In the genomic region with DNA sequence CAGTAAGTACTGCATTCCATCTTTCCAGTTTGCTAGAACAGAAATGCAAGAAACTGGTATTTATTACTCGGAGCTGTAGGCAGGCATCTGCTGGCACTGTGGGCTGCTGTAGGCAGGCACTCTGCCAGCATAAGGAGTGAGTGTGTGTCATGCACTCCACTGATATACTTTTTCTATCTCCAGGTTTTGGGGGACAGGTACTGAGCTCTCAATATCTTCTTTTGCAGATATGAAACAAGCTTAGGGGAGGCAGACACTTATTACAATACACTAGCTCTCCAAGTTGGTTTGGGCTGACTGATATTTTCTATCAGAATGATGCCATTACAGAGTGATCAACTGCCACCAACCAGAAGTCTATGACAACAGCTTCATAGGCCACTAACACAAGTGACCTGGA, we compare ENCODE assay signal across 10 mouse cellular contexts. TPM values are rescaled to one million over a fixed set of nuclear protein-coding genes. Genes with fewer than 3 reads are reported as not detected.
A peak's percentile ranks its signal among the peaks of the same experiment; 100 is the strongest.
DNase-seq lines count a peak whose midpoint lies in the region; ATAC-seq and TF ChIP-seq lines count a peak whose summit lies in the region.
"Had no signal": no experiment of that assay in that cellular context is flagged by ENCODE, and none has a peak within 500 bp of the region (broad histone marks: within the 10 kb centered on the region; RNA-seq: fewer than 3 reads in every experiment).

No protein-coding gene starts in this region.

- TF ChIP-seq POLR2A in bone marrow, adult 2 months (IDR thresholded peaks at IDR 0.05; ENCODE audit: borderline replicate concordance, control insufficient read depth, low read depth, low read length): no peak

- H3K4me2 ChIP-seq in intestine, embryonic 15.5 days (replicated peaks): no peak overlapping the region
- H3K4me2 ChIP-seq in intestine, postnatal 0 days (replicated peaks; ENCODE audit: low read depth): no peak overlapping the region
- H3K4me2 ChIP-seq in liver, postnatal 0 days (ENCODE audit: low read depth, low read length): peak overlapping the region; percentile 8; the same call in 1 of the 2 replicates
- no peak overlapping the region for H3K4me2 ChIP-seq in kidney, embryonic 14.5 days (replicated peaks; ENCODE audit: low read depth, low read length)
- no peak overlapping the region for H3K4me2 ChIP-seq in kidney, embryonic 15.5 days
- H3K4me2 ChIP-seq: heart, embryonic 11.5 days had no signal

- H3K4me3 ChIP-seq in intestine, embryonic 15.5 days (replicated peaks): no peak overlapping the region
- H3K4me3 ChIP-seq in intestine, postnatal 0 days (ENCODE audit: low read depth, low read length): no peak overlapping the region
- no peak overlapping the region for H3K4me3 ChIP-seq in bone marrow, adult 2 months (replicated peaks; ENCODE audit: control insufficient read depth, low read depth, low read length)
- no peak overlapping the region for H3K4me3 ChIP-seq in liver, postnatal 0 days (ENCODE audit: low read depth, low read length)
- no peak overlapping the region for H3K4me3 ChIP-seq in kidney, embryonic 14.5 days (ENCODE audit: low read length)
- H3K4me3 ChIP-seq in kidney, embryonic 15.5 days (replicated peaks): no peak overlapping the region

- no peak overlapping the region for H3K9ac ChIP-seq in intestine, embryonic 15.5 days
- H3K9ac ChIP-seq in intestine, postnatal 0 days (ENCODE audit: low read depth, low read length): no peak overlapping the region
- no peak overlapping the region for H3K9ac ChIP-seq in liver, postnatal 0 days (replicated peaks)
- H3K9ac ChIP-seq in kidney, embryonic 14.5 days (ENCODE audit: low read depth, low read length): no peak overlapping the region
- no peak overlapping the region for H3K9ac ChIP-seq in kidney, embryonic 15.5 days

- ATAC-seq in intestine, embryonic 15.5 days: peak; percentile 31; the same call in 1 of the 2 replicates
- ATAC-seq in intestine, postnatal 0 days: no peak
- ATAC-seq in erythroblast, adult 5-6 weeks (replicated peaks; ENCODE audit: low FRiP score, poor library complexity, severe bottlenecking): peak; percentile 89
- peak; percentile 89 for ATAC-seq in liver, postnatal 0 days
- ATAC-seq in kidney, embryonic 14.5 days (ENCODE audit: low FRiP score, low TSS enrichment): no peak
- ATAC-seq in activated CD4-positive, CD25-positive, alpha-beta regulatory T cell, adult 4 months: no peak
- ATAC-seq in kidney, embryonic 15.5 days (replicated peaks; ENCODE audit: low FRiP score): no peak

- H3K36me3 ChIP-seq in intestine, embryonic 15.5 days: no peaks in the 10 kb centered on the region
- no peaks in the 10 kb centered on the region for H3K36me3 ChIP-seq in intestine, postnatal 0 days (ENCODE audit: control insufficient read depth, insufficient read depth)
- peaks cover 49% of the 10 kb centered on the region for H3K36me3 ChIP-seq in liver, postnatal 0 days (replicated peaks; ENCODE audit: insufficient read depth, low read length)
- peaks cover 9% of the 10 kb centered on the region for H3K36me3 ChIP-seq in kidney, embryonic 14.5 days (ENCODE audit: control insufficient read depth, insufficient read depth, low read length)
- peaks cover 16% of the 10 kb centered on the region; the same call in 1 of the 2 replicates for H3K36me3 ChIP-seq in kidney, embryonic 15.5 days

- DNase-seq in liver, postnatal 0 days: no peak

- H3K27ac ChIP-seq in intestine, embryonic 15.5 days: no peak overlapping the region
- H3K27ac ChIP-seq in intestine, postnatal 0 days (ENCODE audit: low read depth, low read length): no peak overlapping the region
- peak overlapping the region; percentile 80 for H3K27ac ChIP-seq in bone marrow, adult 2 months (ENCODE audit: control insufficient read depth, insufficient read depth, low read depth, low read length, poor library complexity)
- H3K27ac ChIP-seq in liver, postnatal 0 days (ENCODE audit: low read depth): peak overlapping the region; percentile 5
- H3K27ac ChIP-seq in kidney, embryonic 14.5 days (ENCODE audit: low read depth, low read length): no peak overlapping the region
- no peak overlapping the region for H3K27ac ChIP-seq in kidney, embryonic 15.5 days
- H3K27ac ChIP-seq: kidney, postnatal 0 days had no signal

- H3K9me3 ChIP-seq in intestine, embryonic 15.5 days: no peaks in the 10 kb centered on the region
- no peaks in the 10 kb centered on the region for H3K9me3 ChIP-seq in intestine, postnatal 0 days (ENCODE audit: control insufficient read depth)
- H3K9me3 ChIP-seq in liver, postnatal 0 days (ENCODE audit: low read length): no peaks in the 10 kb centered on the region
- H3K9me3 ChIP-seq in kidney, embryonic 14.5 days (ENCODE audit: control insufficient read depth, low read length): no peaks in the 10 kb centered on the region
- H3K9me3 ChIP-seq in kidney, embryonic 15.5 days (replicated peaks): no peaks in the 10 kb centered on the region

- TF ChIP-seq EP300 in liver, postnatal 0 days (IDR thresholded peaks at IDR 0.05; ENCODE audit: low read depth): peak; percentile 98

- H3K27me3 ChIP-seq in intestine, embryonic 15.5 days (replicated peaks): no peaks in the 10 kb centered on the region
- H3K27me3 ChIP-seq in intestine, postnatal 0 days (replicated peaks; ENCODE audit: control insufficient read depth, insufficient read depth, low read length): no peaks in the 10 kb centered on the region
- H3K27me3 ChIP-seq in liver, postnatal 0 days (ENCODE audit: insufficient read depth, low read length): no peaks in the 10 kb centered on the region
- no peaks in the 10 kb centered on the region for H3K27me3 ChIP-seq in kidney, embryonic 14.5 days (ENCODE audit: control insufficient read depth, insufficient read depth, low read length)
- H3K27me3 ChIP-seq in kidney, embryonic 15.5 days: no peaks in the 10 kb centered on the region

- no peak for TF ChIP-seq CTCF in intestine, postnatal 0 days (IDR thresholded peaks at IDR 0.05; ENCODE audit: low read depth)
- no peak for TF ChIP-seq CTCF in bone marrow, adult 2 months (IDR thresholded peaks at IDR 0.05; ENCODE audit: control insufficient read depth, insufficient read depth, low read length)
- TF ChIP-seq CTCF in liver, postnatal 0 days (IDR thresholded peaks at IDR 0.05; ENCODE audit: low read depth): no peak

- 67% methylated on average over 1 of the region's 1 CpGs for WGBS in intestine, embryonic 15.5 days
- WGBS in intestine, postnatal 0 days: 70% methylated on average over 1 of the region's 1 CpGs
- 45% methylated on average over 1 of the region's 1 CpGs for WGBS in bone marrow, adult 2 months
- 50% methylated on average over 1 of the region's 1 CpGs for WGBS in liver, postnatal 0 days (ENCODE audit: insufficient replicate concordance)
- WGBS in kidney, embryonic 14.5 days: 59% methylated on average over 1 of the region's 1 CpGs
- WGBS in kidney, embryonic 15.5 days: 83% methylated on average over 1 of the region's 1 CpGs

- no peaks in the 10 kb centered on the region for H3K4me1 ChIP-seq in intestine, embryonic 15.5 days (replicated peaks)
- no peaks in the 10 kb centered on the region for H3K4me1 ChIP-seq in intestine, postnatal 0 days (replicated peaks; ENCODE audit: control insufficient read depth, insufficient read depth, low read length)
- H3K4me1 ChIP-seq in bone marrow, adult 2 months (ENCODE audit: control insufficient read depth, insufficient read depth, low read length): peaks cover 6% of the 10 kb centered on the region; the same call in 1 of the 2 replicates
- H3K4me1 ChIP-seq in liver, postnatal 0 days (ENCODE audit: insufficient read depth): peaks cover 11% of the 10 kb centered on the region; the same call in 1 of the 2 replicates
- H3K4me1 ChIP-seq in kidney, embryonic 14.5 days (ENCODE audit: control insufficient read depth, insufficient read depth, low read length): no peaks in the 10 kb centered on the region
- H3K4me1 ChIP-seq in kidney, embryonic 15.5 days: peaks cover 11% of the 10 kb centered on the region; the same call in 1 of the 2 replicates

RNA-seq across cellular contexts. Expression of gene Tapt1, which starts 23.0 kb away (rescaled TPM):
- 23.8 and 26.3 TPM in 2 replicates for polyA plus RNA-seq in intestine, embryonic 15.5 days (2015; fragmentation: Nextera tagmentation; extraction: Ambion mirVana)
- polyA plus RNA-seq in intestine, postnatal 0 days (2015; fragmentation: Nextera tagmentation; extraction: Ambion mirVana): 14.1 TPM in 2 replicates
- 41.9 and 49.1 TPM in 2 replicates for polyA plus RNA-seq in bone marrow, adult 2 months (2011; ENCODE audit: insufficient read depth, insufficient read length, low replicate concordance, missing spikeins)
- total RNA-seq in erythroblast, adult 5-6 weeks (2015; ENCODE audit: low replicate concordance): 54.1 and 60.3 TPM in 2 replicates
- 67.6 and 88.2 TPM in 2 replicates for total RNA-seq in erythroblast, adult 5-6 weeks (2017; ENCODE audit: low replicate concordance)
- polyA plus RNA-seq in liver, postnatal 0 days (2015; fragmentation: Nextera tagmentation; extraction: Ambion mirVana): 29.8 and 33.3 TPM in 2 replicates
- 23.0 and 35.8 TPM in 2 replicates for polyA plus RNA-seq in kidney, embryonic 14.5 days (2014; fragmentation: Nextera tagmentation; extraction: Ambion mirVana)
- 10 to 100 TPM; 15.1 to 15.2 TPM for polyA plus RNA-seq in activated CD4-positive, CD25-positive, alpha-beta regulatory T cell, adult 4 months (2017; shearing (Covaris generic))
- polyA plus RNA-seq in kidney, embryonic 15.5 days (2015; fragmentation: Nextera tagmentation; extraction: Ambion mirVana): 28.5 and 30.0 TPM in 2 replicates

Comparison
In these comparisons a context has a peak if more than half of its experiments do, and no peak if none do; other contexts are left out.
1. ATAC-seq: peak in intestine, embryonic 15.5 days (single experiment), erythroblast, adult 5-6 weeks (single experiment) and liver, postnatal 0 days (single experiment); none in intestine, postnatal 0 days (single experiment), kidney, embryonic 14.5 days (single experiment), activated CD4-positive, CD25-positive, alpha-beta regulatory T cell, adult 4 months (single experiment) and kidney, embryonic 15.5 days (single experiment).
2. H3K27ac ChIP-seq: peak in bone marrow, adult 2 months (single experiment) and liver, postnatal 0 days (single experiment); none in intestine, embryonic 15.5 days (single experiment), intestine, postnatal 0 days (single experiment), kidney, embryonic 14.5 days (single experiment) and kidney, embryonic 15.5 days (single experiment).